Mouse (Mus musculus): Measurements from ENCODE around the gene Prr12. TPM values are rescaled to one million over a fixed set of nuclear protein-coding genes. Genes with fewer than 3 reads are reported as not detected.

Prr12 gene
- total and polyA plus RNA-seq, 3 experiments: 7.1 to 23.0 (median 22.4) TPM

- intact Hi-C loops (cut with DNase I): no loop called here
- no peak overlapping the region for H3K9ac ChIP-seq (ENCODE audit: low read depth, low read length)
- H3K4me3 ChIP-seq: no peak overlapping the region
- no peak overlapping the region for H3K27ac ChIP-seq
- H3K36me3 ChIP-seq (ENCODE audit: control insufficient read depth, insufficient read depth, low read length): no peaks in the 10 kb centered on the region
- WGBS: 95% methylated on average over 6 of the region's 6 CpGs
- H3K4me1 ChIP-seq (ENCODE audit: control insufficient read depth, insufficient read depth, low read length): 0 out of 2 replicates have a peak, but pooled peaks cover 1% of the 10 kb centered on the region
- no peak for TF ChIP-seq EP300 (IDR thresholded peaks at IDR 0.05; ENCODE audit: insufficient read depth, low read depth, low read length)
- TF ChIP-seq POLR2A (IDR thresholded peaks at IDR 0.05; ENCODE audit: insufficient read depth, low read depth, low read length): no peak
- TF ChIP-seq CTCF (IDR thresholded peaks at IDR 0.05): no peak
- no peak for DNase-seq
- H3K27me3 ChIP-seq (ENCODE audit: control insufficient read depth, insufficient read depth, low read length): no peaks in the 10 kb centered on the region
- peaks cover 1% of the 10 kb centered on the region; the same call in 1 of the 2 replicates for H3K79me2 ChIP-seq (replicated peaks; ENCODE audit: control insufficient read depth, insufficient read depth, low read length)
These were observed 40.7 kb downstream of the Prr12 start for GRCm38 (mm10) chr7:45012011-45012410.

- intact Hi-C loops (cut with DNase I): no loop called here
- no peak for TF ChIP-seq CTCF (IDR thresholded peaks at IDR 0.05)
- TF ChIP-seq EP300 (IDR thresholded peaks at IDR 0.05; ENCODE audit: insufficient read depth, low read depth, low read length): no peak
- TF ChIP-seq POLR2A (IDR thresholded peaks at IDR 0.05; ENCODE audit: insufficient read depth, low read depth, low read length): no peak
These were observed 44.3 kb downstream of the Prr12 start for GRCm38 (mm10) chr7:45008411-45008810.

GRCm38 (mm10) chr7:45007846-45008245 is 44.8 kb downstream of the Prr12 start:
- H3K79me2 ChIP-seq (replicated peaks; ENCODE audit: control insufficient read depth, insufficient read depth, low read length): no peaks in the 10 kb centered on the region; the same call in none of the 2 replicates
- no peak overlapping the region for H3K27ac ChIP-seq
- no peak overlapping the region for H3K9ac ChIP-seq (ENCODE audit: low read depth, low read length)
- H3K27me3 ChIP-seq (ENCODE audit: control insufficient read depth, insufficient read depth, low read length): no peaks in the 10 kb centered on the region
- TF ChIP-seq CTCF (IDR thresholded peaks at IDR 0.05) (no peak), POLR2A (IDR thresholded peaks at IDR 0.05; ENCODE audit: insufficient read depth, low read depth, low read length) (no peak), EP300 (IDR thresholded peaks at IDR 0.05; ENCODE audit: insufficient read depth, low read depth, low read length) (no peak)
- H3K4me3 ChIP-seq: no peak overlapping the region
- WGBS: 94% methylated on average over 30 of the region's 30 CpGs
- H3K4me1 ChIP-seq (ENCODE audit: control insufficient read depth, insufficient read depth, low read length): peaks cover 1% of the 10 kb centered on the region; the same call in 1 of the 2 replicates
- H3K36me3 ChIP-seq (ENCODE audit: control insufficient read depth, insufficient read depth, low read length): no peaks in the 10 kb centered on the region
- intact Hi-C loops (cut with DNase I): no loop called here
- no peak for DNase-seq

More at GRCm38 (mm10) chr7:45008411-45008810, 44.3 kb downstream of the Prr12 start:
- Histone ChIP-seq H3K4me3 (no peak overlapping the region), H3K79me2 (replicated peaks; ENCODE audit: control insufficient read depth, insufficient read depth, low read length) (no peaks in the 10 kb centered on the region; the same call in none of the 2 replicates), H3K27me3 (ENCODE audit: control insufficient read depth, insufficient read depth, low read length) (no peaks in the 10 kb centered on the region), H3K4me1 (ENCODE audit: control insufficient read depth, insufficient read depth, low read length) (peaks cover 1% of the 10 kb centered on the region; the same call in 1 of the 2 replicates), H3K27ac (no peak overlapping the region), H3K36me3 (ENCODE audit: control insufficient read depth, insufficient read depth, low read length) (no peaks in the 10 kb centered on the region), H3K9ac (ENCODE audit: low read depth, low read length) (no peak overlapping the region)
- no peak for DNase-seq
- 92% methylated on average over 19 of the region's 19 CpGs for WGBS

GRCm38 (mm10) chr7:45007141-45007540 is 45.5 kb downstream of the Prr12 start:
- no peak for DNase-seq
- intact Hi-C loops (cut with DNase I): no loop called here
- no peaks in the 10 kb centered on the region; the same call in none of the 2 replicates for H3K79me2 ChIP-seq (replicated peaks; ENCODE audit: control insufficient read depth, insufficient read depth, low read length)
- TF ChIP-seq EP300 (IDR thresholded peaks at IDR 0.05; ENCODE audit: insufficient read depth, low read depth, low read length) (no peak), POLR2A (IDR thresholded peaks at IDR 0.05; ENCODE audit: insufficient read depth, low read depth, low read length) (no peak), CTCF (IDR thresholded peaks at IDR 0.05) (no peak)
- peaks cover 1% of the 10 kb centered on the region; the same call in 1 of the 2 replicates for H3K4me1 ChIP-seq (ENCODE audit: control insufficient read depth, insufficient read depth, low read length)
- no peaks in the 10 kb centered on the region for H3K36me3 ChIP-seq (ENCODE audit: control insufficient read depth, insufficient read depth, low read length)
- 93% methylated on average over 29 of the region's 29 CpGs for WGBS
- H3K27ac ChIP-seq: no peak overlapping the region
- no peak overlapping the region for H3K9ac ChIP-seq (ENCODE audit: low read depth, low read length)
- no peak overlapping the region for H3K4me3 ChIP-seq
- H3K27me3 ChIP-seq (ENCODE audit: control insufficient read depth, insufficient read depth, low read length): no peaks in the 10 kb centered on the region

- WGBS: 91% methylated on average over 12 of the region's 12 CpGs
These were observed 46.2 kb downstream of the Prr12 start for GRCm38 (mm10) chr7:45006503-45006902.

GRCm38 (mm10) chr7:45005321-45005992 is 47.2 kb downstream of the Prr12 start:
- no peak overlapping the region for H3K9ac ChIP-seq (ENCODE audit: low read depth, low read length)
- peaks cover 1% of the 10 kb centered on the region; the same call in 1 of the 2 replicates for H3K4me1 ChIP-seq (ENCODE audit: control insufficient read depth, insufficient read depth, low read length)
- H3K27ac ChIP-seq: no peak overlapping the region
- no peaks in the 10 kb centered on the region for H3K36me3 ChIP-seq (ENCODE audit: control insufficient read depth, insufficient read depth, low read length)
- intact Hi-C loops (cut with DNase I): no loop called here
- no peak for DNase-seq
- H3K27me3 ChIP-seq (ENCODE audit: control insufficient read depth, insufficient read depth, low read length): no peaks in the 10 kb centered on the region
- H3K79me2 ChIP-seq (replicated peaks; ENCODE audit: control insufficient read depth, insufficient read depth, low read length): no peaks in the 10 kb centered on the region; the same call in 1 of the 2 replicates
- H3K4me3 ChIP-seq: no peak overlapping the region
- TF ChIP-seq CTCF (IDR thresholded peaks at IDR 0.05): no peak
- TF ChIP-seq EP300 (IDR thresholded peaks at IDR 0.05; ENCODE audit: insufficient read depth, low read depth, low read length): no peak
- no peak for TF ChIP-seq POLR2A (IDR thresholded peaks at IDR 0.05; ENCODE audit: insufficient read depth, low read depth, low read length)
- WGBS: 77% methylated on average over 6 of the region's 6 CpGs

More at GRCm38 (mm10) chr7:45006503-45006902, 46.2 kb downstream of the Prr12 start:
- H3K4me1 ChIP-seq (ENCODE audit: control insufficient read depth, insufficient read depth, low read length): peaks cover 1% of the 10 kb centered on the region; the same call in 1 of the 2 replicates
- no peaks in the 10 kb centered on the region for H3K36me3 ChIP-seq (ENCODE audit: control insufficient read depth, insufficient read depth, low read length)
- intact Hi-C loops (cut with DNase I): no loop called here
- H3K79me2 ChIP-seq (replicated peaks; ENCODE audit: control insufficient read depth, insufficient read depth, low read length): no peaks in the 10 kb centered on the region; the same call in 1 of the 2 replicates
- no peak overlapping the region for H3K27ac ChIP-seq
- TF ChIP-seq CTCF (IDR thresholded peaks at IDR 0.05): no peak
- no peak for TF ChIP-seq EP300 (IDR thresholded peaks at IDR 0.05; ENCODE audit: insufficient read depth, low read depth, low read length)
- no peak for TF ChIP-seq POLR2A (IDR thresholded peaks at IDR 0.05; ENCODE audit: insufficient read depth, low read depth, low read length)
- no peak overlapping the region for H3K9ac ChIP-seq (ENCODE audit: low read depth, low read length)
- DNase-seq: no peak
- no peak overlapping the region for H3K4me3 ChIP-seq
- H3K27me3 ChIP-seq (ENCODE audit: control insufficient read depth, insufficient read depth, low read length): no peaks in the 10 kb centered on the region

Measured in heart, adult 2 months (tissue).